Mouse (Mus musculus): ENCODE results near the gene Aff1.

The Aff1 gene

GRCm38 (mm10) chr5:103691171-103691570 is 1.0 kb upstream of the Aff1 start:
- intact Hi-C loops (cut with DNase I), result loop anchor here (10.0 kb wide), 1 partner anchor 64 kb away; no protein-coding TSS in a partner anchor

- intact Hi-C loops (cut with DNase I), result loop anchor here (10.0 kb wide), 1 partner anchor 62 kb away; no protein-coding TSS in a partner anchor
These were observed 412 bp downstream of the Aff1 start for GRCm38 (mm10) chr5:103692531-103693040.

- intact Hi-C loops (cut with DNase I), result loop anchor here (10.0 kb wide), 1 partner anchor 62 kb away; no protein-coding TSS in a partner anchor
These were observed 967 bp downstream of the Aff1 start for GRCm38 (mm10) chr5:103693041-103693641.

- intact Hi-C loops (cut with DNase I), result loop anchor here (10.0 kb wide), 1 partner anchor 61 kb away; no protein-coding TSS in a partner anchor
These were observed 1.9 kb downstream of the Aff1 start for GRCm38 (mm10) chr5:103694094-103694493.

- intact Hi-C loops (cut with DNase I), result loop anchor here (5.0 to 10.0 kb wide), 2 partner anchors 34 to 57 kb away; no protein-coding TSS in a partner anchor
These were observed 5.8 kb downstream of the Aff1 start for GRCm38 (mm10) chr5:103697875-103698491.

GRCm38 (mm10) chr5:103698577-103698976 is 6.4 kb downstream of the Aff1 start:
- intact Hi-C loops (cut with DNase I), result loop anchor here (5.0 to 10.0 kb wide), 2 partner anchors 34 to 56 kb away; no protein-coding TSS in a partner anchor

GRCm38 (mm10) chr5:103699537-103699936 is 7.4 kb downstream of the Aff1 start:
- intact Hi-C loops (cut with DNase I), result loop anchor here (5.0 to 10.0 kb wide), 2 partner anchors 33 to 55 kb away; no protein-coding TSS in a partner anchor

GRCm38 (mm10) chr5:103700661-103701060 is 8.5 kb downstream of the Aff1 start:
- intact Hi-C loops (cut with DNase I), result no loop called here

- intact Hi-C loops (cut with DNase I), result no loop called here
These were observed 9.3 kb downstream of the Aff1 start for GRCm38 (mm10) chr5:103701466-103701865.

- intact Hi-C loops (cut with DNase I), result no loop called here
These were observed 10.4 kb downstream of the Aff1 start for GRCm38 (mm10) chr5:103702527-103702926.

GRCm38 (mm10) chr5:103705331-103705730 is 13.2 kb downstream of the Aff1 start:
- intact Hi-C loops (cut with DNase I), result no loop called here

GRCm38 (mm10) chr5:103705874-103706273 is 13.7 kb downstream of the Aff1 start:
- intact Hi-C loops (cut with DNase I), result no loop called here

GRCm38 (mm10) chr5:103709044-103709443 is 16.9 kb downstream of the Aff1 start:
- intact Hi-C loops (cut with DNase I), result no loop called here

- intact Hi-C loops (cut with DNase I), result no loop called here
These were observed 19.7 kb downstream of the Aff1 start for GRCm38 (mm10) chr5:103711886-103712285.

- intact Hi-C loops (cut with DNase I), result no loop called here
These were observed 21.2 kb downstream of the Aff1 start for GRCm38 (mm10) chr5:103713422-103713821.

GRCm38 (mm10) chr5:103714943-103715342 is 22.8 kb downstream of the Aff1 start:
- intact Hi-C loops (cut with DNase I), result loop anchor here (5.0 kb wide), 1 partner anchor 33 kb away; no protein-coding TSS in a partner anchor

GRCm38 (mm10) chr5:103716824-103717342 is 24.7 kb downstream of the Aff1 start:
- intact Hi-C loops (cut with DNase I), result loop anchor here (5.0 kb wide), 1 partner anchor 35 kb away; no protein-coding TSS in a partner anchor

- intact Hi-C loops (cut with DNase I), result loop anchor here (5.0 kb wide), 1 partner anchor 37 kb away; no protein-coding TSS in a partner anchor
These were observed 27.0 kb downstream of the Aff1 start for GRCm38 (mm10) chr5:103719131-103719530.

GRCm38 (mm10) chr5:103719851-103720250 is 27.7 kb downstream of the Aff1 start:
- intact Hi-C loops (cut with DNase I), result loop anchor here (5.0 kb wide), 1 partner anchor 38 kb away; no protein-coding TSS in a partner anchor

- intact Hi-C loops (cut with DNase I), result no loop called here
These were observed 28.8 kb downstream of the Aff1 start for GRCm38 (mm10) chr5:103720967-103721366.

GRCm38 (mm10) chr5:103721490-103721889 is 29.3 kb downstream of the Aff1 start:
- intact Hi-C loops (cut with DNase I), result no loop called here

GRCm38 (mm10) chr5:103722721-103723120 is 30.5 kb downstream of the Aff1 start:
- intact Hi-C loops (cut with DNase I), result no loop called here
